Mouse (Mus musculus) midbrain, embryonic 14.5 days (tissue): Measurements from ENCODE around the gene Nceh1. TPM values are rescaled to one million over a fixed set of nuclear protein-coding genes. Genes with fewer than 3 reads are reported as not detected.
"Not testable (repeated sequence)": the region's sequence is repeated elsewhere in the genome, so short reads cannot be mapped to it uniquely, and the experiment has no call there.

Experiments used
- ATAC-seq: fragments of 200-750 bp; cut with Nextera tagmentation; 2 replicates; pipeline ENCODE4 v1.8.0; 2017; ENCODE audit warnings: moderate number of reproducible peaks, moderate library complexity; ENCODE audit not compliant: low FRiP score, low TSS enrichment
- DNase-seq: peaks from one replicate; pipeline ENCODE4 v3.0.0-alpha.2; 2015
- H3K27ac ChIP-seq: fragments of 300-500 bp; sonication (generic); replicated peaks from 2 replicates; pipeline ENCODE4 v1.5.1; 2014; ENCODE audit warnings: mild to moderate bottlenecking, low read depth, low read length, moderate library complexity
- H3K27me3 ChIP-seq: fragments of 300-500 bp; sonication (generic); 2 replicates; pipeline ENCODE4 v1.6.1; 2014; ENCODE audit warnings: low read length, control low read depth, mixed read lengths; ENCODE audit not compliant: control insufficient read depth, insufficient read depth
- H3K36me3 ChIP-seq: fragments of 300-500 bp; sonication (generic); 2 replicates; pipeline ENCODE4 v1.6.1; 2014; ENCODE audit warnings: low read length, control low read depth; ENCODE audit not compliant: control insufficient read depth, insufficient read depth
- H3K4me1 ChIP-seq: fragments of 300-500 bp; sonication (generic); 2 replicates; pipeline ENCODE4 v1.6.1; 2014; ENCODE audit warnings: mild to moderate bottlenecking, antibody characterized with exemption, low read length, control low read depth; ENCODE audit not compliant: control insufficient read depth, insufficient read depth
- H3K4me2 ChIP-seq: fragments of 300-500 bp; sonication (generic); 2 replicates; pipeline ENCODE4 v1.6.1; 2014; ENCODE audit warnings: mild to moderate bottlenecking, low read length, moderate library complexity
- H3K4me3 ChIP-seq: fragments of 300-500 bp; sonication (generic); replicated peaks from 2 replicates; pipeline ENCODE4 v1.5.1; 2014; ENCODE audit warnings: low read depth, low read length
- H3K9ac ChIP-seq: fragments of 300-500 bp; sonication (generic); replicated peaks from 2 replicates; pipeline ENCODE4 v1.6.1; 2014; ENCODE audit warnings: mild to moderate bottlenecking, low read length, moderate library complexity
- H3K9me3 ChIP-seq: fragments of 300-500 bp; sonication (generic); 2 replicates; pipeline ENCODE4 v1.6.1; 2016; ENCODE audit warnings: low read length, control low read depth, mixed read lengths; ENCODE audit not compliant: control insufficient read depth
- WGBS: fragments of 180-500 bp; shearing (Covaris S2); extraction: QIAGEN DNeasy Blood & Tissue Kit; methylation state at CpG from one replicate; pipeline ENCODE4 v1.1.7; 2014; 5-methylcytosine and 5-hydroxymethylcytosine counted together
- polyA plus RNA-seq: library from polyadenylated mRNA; unstranded; fragments of >200 nt; fragmentation: Nextera tagmentation; extraction: Ambion mirVana; gene quantifications from 2 replicates; pipeline ENCODE4 v1.2.1, GENCODE M21; 2014

The Nceh1 gene
- polyA plus RNA-seq, 1 experiment from 2014 or later: 8.9 TPM

DNA sequence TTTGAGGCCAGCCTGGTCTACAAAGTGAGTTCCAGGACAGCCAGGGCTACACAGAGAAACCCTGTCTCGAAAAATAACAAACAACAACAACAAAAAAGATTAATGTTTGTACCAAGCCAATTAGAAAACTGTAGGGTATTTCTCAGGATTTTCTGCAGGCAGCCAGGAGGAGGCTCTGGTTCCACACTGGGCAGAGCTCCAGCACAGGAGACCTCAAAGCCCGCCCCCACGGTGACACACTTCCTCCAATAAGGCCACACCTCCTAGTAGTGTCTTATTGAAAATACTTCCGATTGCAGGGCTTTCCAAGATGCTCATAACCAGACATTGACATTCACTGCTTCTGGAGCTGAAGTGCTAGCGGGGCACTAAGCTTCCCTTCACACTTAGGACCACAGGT, 108.2 kb downstream of the Nceh1 start:
- H3K36me3 ChIP-seq, H3K27ac ChIP-seq, ATAC-seq, H3K4me3 ChIP-seq, H3K9me3 ChIP-seq, H3K4me1 ChIP-seq, H3K27me3 ChIP-seq, H3K9ac ChIP-seq, DNase-seq, H3K4me2 ChIP-seq: not testable (repeated sequence)
- 91% methylated on average over 5 of the region's 5 CpGs for WGBS

DNA sequence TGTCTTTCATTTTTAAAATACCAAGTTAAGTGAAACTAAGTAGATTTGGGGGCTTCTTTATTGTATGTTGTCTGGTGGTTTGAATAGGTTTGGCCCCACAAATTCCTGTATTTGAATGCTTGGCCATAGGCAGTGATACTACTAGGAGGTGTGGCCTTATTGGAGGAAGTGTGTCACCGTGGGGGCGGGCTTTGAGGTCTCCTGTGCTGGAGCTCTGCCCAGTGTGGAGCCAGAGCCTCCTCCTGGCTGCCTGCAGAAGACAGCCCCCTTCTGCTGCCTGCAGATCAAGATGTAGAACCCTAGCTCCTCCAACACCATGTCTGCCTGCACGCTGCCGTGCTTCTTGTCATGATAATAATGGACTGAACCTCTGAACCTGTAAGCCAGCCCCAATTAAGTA, 108.6 kb downstream of the Nceh1 start:
- not testable (repeated sequence) for H3K9ac ChIP-seq, DNase-seq, H3K4me3 ChIP-seq, H3K4me2 ChIP-seq, ATAC-seq, H3K27ac ChIP-seq, H3K36me3 ChIP-seq, H3K4me1 ChIP-seq, H3K27me3 ChIP-seq, H3K9me3 ChIP-seq
- 98% methylated on average over 4 of the region's 4 CpGs for WGBS

DNA sequence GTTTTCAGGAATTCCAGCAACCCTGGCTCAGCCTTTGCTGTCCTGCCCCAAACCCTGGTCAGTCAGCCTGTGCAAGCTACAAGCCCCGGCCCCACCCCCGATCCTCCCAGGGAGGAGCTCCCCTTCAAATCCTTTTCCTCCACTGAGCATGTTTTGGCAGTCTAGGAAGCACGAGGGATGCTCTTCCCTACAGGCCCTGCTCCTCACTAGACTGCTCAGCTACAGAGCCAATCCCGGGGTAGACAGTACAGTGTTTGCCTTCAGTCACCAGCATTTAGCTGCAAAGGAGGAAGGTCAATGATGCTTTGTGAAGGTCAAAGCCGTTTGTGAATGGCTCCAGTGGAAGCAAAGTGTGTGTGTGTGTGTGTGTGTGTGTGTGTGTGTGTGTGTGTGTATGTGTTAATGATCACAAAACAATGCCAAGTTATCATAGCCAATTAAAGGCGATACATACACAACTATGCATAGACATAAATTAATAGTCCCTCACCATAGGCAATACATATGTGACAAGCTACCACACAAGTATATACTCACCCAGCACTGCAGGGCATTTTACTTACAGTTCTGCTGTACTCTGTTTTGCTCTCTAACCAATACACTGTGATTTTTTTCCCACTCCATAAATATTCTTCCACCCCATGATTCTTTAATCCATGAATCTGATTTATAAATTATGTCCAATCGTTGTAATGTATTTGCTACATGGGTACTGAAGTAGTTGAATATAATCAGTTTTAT, 111.0 kb downstream of the Nceh1 start:
- Histone ChIP-seq H3K27me3 (no peaks in the 10 kb centered on the region), H3K4me2 (no peak overlapping the region), H3K27ac (no peak overlapping the region), H3K4me1 (no peaks in the 10 kb centered on the region), H3K9me3 (no peaks in the 10 kb centered on the region), H3K9ac (no peak overlapping the region), H3K36me3 (no peaks in the 10 kb centered on the region), H3K4me3 (no peak overlapping the region)
- ATAC-seq (no peak), DNase-seq (no peak)
- WGBS: 57% methylated on average over 7 of the region's 7 CpGs

DNA sequence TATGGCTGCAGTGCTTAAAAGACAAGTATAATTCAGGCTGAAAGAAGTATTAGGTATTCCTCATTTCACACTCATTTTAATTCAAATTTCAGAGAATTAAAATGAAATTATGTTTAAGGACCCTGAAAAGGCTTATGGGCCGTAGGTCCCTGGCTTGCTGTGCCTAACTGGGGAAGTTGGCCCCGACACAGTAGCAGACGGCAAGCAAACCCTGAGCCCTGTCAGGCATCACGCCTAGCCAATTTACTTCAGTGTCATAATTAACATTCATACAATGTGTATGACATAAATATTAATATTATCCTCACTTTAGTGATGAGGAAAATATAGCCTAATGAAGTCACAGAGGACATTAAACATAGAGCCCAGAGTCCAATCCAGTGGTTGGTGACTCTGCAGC, 117.7 kb downstream of the Nceh1 start:
- Histone ChIP-seq H3K27ac (no peak overlapping the region), H3K9me3 (no peaks in the 10 kb centered on the region), H3K4me1 (no peaks in the 10 kb centered on the region), H3K4me2 (no peak overlapping the region), H3K36me3 (no peaks in the 10 kb centered on the region), H3K27me3 (no peaks in the 10 kb centered on the region), H3K4me3 (no peak overlapping the region), H3K9ac (no peak overlapping the region)
- WGBS: 70% methylated on average over 4 of the region's 4 CpGs
- no peak for DNase-seq
- ATAC-seq: no peak

DNA sequence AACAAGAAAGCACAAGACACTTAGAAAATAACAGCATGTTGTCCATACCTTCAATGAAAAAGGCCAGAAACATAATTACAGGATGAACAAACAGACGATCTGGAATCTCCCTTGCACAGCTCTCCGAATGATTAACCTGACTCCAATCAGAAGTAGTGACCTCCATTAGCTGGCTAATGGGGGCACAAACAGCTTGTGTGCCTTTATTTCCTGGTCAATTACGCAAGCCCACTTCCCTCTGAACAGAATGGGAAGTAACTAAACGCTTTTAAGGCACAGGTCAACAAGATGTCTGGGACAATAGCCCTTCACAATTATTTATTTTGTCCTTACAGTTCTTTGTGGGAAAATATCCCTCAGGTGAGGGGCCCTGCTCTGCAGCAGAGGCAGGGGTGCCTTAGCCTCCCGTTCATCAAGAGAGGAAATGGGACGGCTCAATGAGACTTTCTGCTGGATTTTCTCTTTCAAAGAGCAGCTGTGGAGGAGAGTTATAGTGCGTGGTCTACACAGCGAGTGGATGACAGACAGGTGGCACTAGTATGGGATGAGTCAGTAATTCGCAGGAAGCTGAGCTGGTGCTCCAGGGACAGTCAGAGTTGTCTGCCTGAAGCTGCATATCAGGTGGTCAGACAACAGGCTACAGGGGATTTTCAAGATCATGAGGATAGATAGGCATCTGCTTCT, 119.7 kb downstream of the Nceh1 start:
- DNase-seq (no peak), ATAC-seq (no peak)
- WGBS: 86% methylated on average over 9 of the region's 9 CpGs

DNA sequence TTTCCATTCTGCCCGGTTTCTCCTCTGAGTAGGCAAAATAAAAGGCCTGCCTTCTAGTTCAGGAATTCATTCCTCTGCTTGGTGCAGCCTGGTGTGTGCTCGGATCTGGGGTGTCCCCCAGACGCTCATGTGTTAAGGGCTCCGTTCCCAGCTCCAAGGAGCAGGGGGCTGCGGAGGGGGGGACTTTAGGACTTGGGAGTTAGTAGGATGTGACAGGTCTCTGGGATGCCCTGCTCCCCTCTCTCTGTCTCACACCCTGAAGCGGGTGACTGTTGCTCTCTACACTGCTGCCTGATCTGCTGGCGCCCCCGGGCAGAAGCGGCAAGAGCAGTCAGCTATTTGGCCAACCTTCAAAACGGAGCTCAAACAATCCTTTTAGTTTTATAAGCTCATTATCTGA, 124.0 kb downstream of the Nceh1 start:
- no peak for DNase-seq
- H3K9ac ChIP-seq: no peak overlapping the region
- H3K9me3 ChIP-seq: no peaks in the 10 kb centered on the region
- H3K4me2 ChIP-seq: no peak overlapping the region
- WGBS: 86% methylated on average over 10 of the region's 10 CpGs
- ATAC-seq: no peak
- H3K4me1 ChIP-seq: no peaks in the 10 kb centered on the region
- no peaks in the 10 kb centered on the region for H3K36me3 ChIP-seq
- no peak overlapping the region for H3K4me3 ChIP-seq
- H3K27ac ChIP-seq: no peak overlapping the region
- H3K27me3 ChIP-seq: no peaks in the 10 kb centered on the region

More for the DNA sequence above, 119.7 kb downstream of the Nceh1 start:
- no peaks in the 10 kb centered on the region for H3K27me3 ChIP-seq
- no peak overlapping the region for H3K27ac ChIP-seq
- no peak overlapping the region for H3K4me2 ChIP-seq
- H3K4me3 ChIP-seq: no peak overlapping the region
- no peaks in the 10 kb centered on the region for H3K4me1 ChIP-seq
- no peaks in the 10 kb centered on the region for H3K36me3 ChIP-seq
- H3K9ac ChIP-seq: no peak overlapping the region
- H3K9me3 ChIP-seq: no peaks in the 10 kb centered on the region

DNA sequence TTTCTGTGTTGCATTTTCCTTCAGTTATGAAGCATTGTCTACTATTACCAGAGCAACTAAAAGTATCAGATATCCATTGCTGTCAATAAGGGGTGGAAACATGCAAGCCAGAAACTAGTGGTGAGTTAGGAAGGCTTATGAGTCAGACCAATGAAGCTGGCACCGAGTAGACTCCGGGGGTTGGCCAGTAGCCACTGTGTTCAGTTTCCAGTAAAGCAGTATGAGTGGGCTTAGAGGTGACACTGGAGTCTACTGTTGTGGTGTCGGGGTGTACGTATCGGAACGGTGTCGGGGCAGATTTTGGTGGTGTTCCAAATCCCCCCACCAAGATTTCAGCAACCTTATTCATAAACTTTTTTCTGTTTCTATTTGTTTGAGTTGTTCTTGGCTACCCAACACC, 128.2 kb downstream of the Nceh1 start:
- H3K4me2 ChIP-seq: no peak overlapping the region
- H3K4me1 ChIP-seq: no peaks in the 10 kb centered on the region
- no peaks in the 10 kb centered on the region for H3K36me3 ChIP-seq
- DNase-seq (no peak), ATAC-seq (no peak)
- 98% methylated on average over 7 of the region's 7 CpGs for WGBS
- no peak overlapping the region for H3K9ac ChIP-seq
- no peaks in the 10 kb centered on the region for H3K27me3 ChIP-seq
- H3K4me3 ChIP-seq: no peak overlapping the region
- H3K9me3 ChIP-seq: no peaks in the 10 kb centered on the region
- no peak overlapping the region for H3K27ac ChIP-seq

DNA sequence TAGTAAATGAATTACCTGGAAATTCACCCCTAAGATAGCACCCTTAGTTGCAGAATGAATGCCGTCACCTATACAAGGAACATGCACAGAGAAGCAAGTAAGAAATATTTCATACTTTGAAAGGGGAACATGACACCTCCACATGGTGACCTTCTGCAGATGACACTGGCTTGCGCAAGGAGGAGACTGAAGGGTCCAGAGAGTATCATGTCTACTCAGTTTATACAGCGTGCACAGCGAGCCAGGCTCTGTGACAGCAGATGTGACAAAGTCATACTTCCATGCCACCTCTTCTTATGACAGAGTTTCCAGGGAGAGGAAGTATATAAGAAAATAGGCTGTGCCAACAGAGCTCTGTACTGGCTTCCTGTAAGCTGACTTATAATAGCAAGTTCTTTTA, 128.7 kb downstream of the Nceh1 start:
- DNase-seq (no peak), ATAC-seq (no peak)
- H3K27me3 ChIP-seq: no peaks in the 10 kb centered on the region
- no peak overlapping the region for H3K4me3 ChIP-seq
- no peak overlapping the region for H3K4me2 ChIP-seq
- no peaks in the 10 kb centered on the region for H3K36me3 ChIP-seq
- 96% methylated on average over 4 of the region's 4 CpGs for WGBS
- H3K9me3 ChIP-seq: no peaks in the 10 kb centered on the region
- H3K9ac ChIP-seq: no peak overlapping the region
- no peaks in the 10 kb centered on the region for H3K4me1 ChIP-seq
- no peak overlapping the region for H3K27ac ChIP-seq
